Mouse (Mus musculus) left cerebral cortex, adult 8-10 months (tissue): Measurements from ENCODE around the gene Itgam. TPM values are rescaled to one million over a fixed set of nuclear protein-coding genes. Genes with fewer than 3 reads are reported as not detected.
"Not testable (repeated sequence)": the region's sequence is repeated elsewhere in the genome, so short reads cannot be mapped to it uniquely, and the experiment has no call there.

ENCODE experiments used
- DNase-seq, 2 experiments: peaks; one replicate each; pipeline ENCODE4 v3.0.0; 2022; ENCODE audit warnings: low spot score in 2 of 2
- total RNA-seq, 4 experiments: library from RNA; stranded (reverse); gene quantifications; 2 replicates each; pipeline ENCODE4 v1.2.4; 2022

Gene Itgam
- total RNA-seq = 10 to 100 TPM; 11.2 to 21.7 (median 15.7) TPM

- DNase-seq = no peak
Observed at GRCm38 (mm10) chr7:128062456-128062855, at the start of gene Itgam, which contains the start of gene Gm49368. Gene Itgam, plus strand, starts transcription at chr7:128062640. Gene Gm49368, plus strand, starts transcription at chr7:128062683.

- DNase-seq = no peak
Observed at GRCm38 (mm10) chr7:128013116-128013515, 49.3 kb upstream of the Itgam start.

- not testable (repeated sequence) for DNase-seq
Observed at GRCm38 (mm10) chr7:128016134-128016533, 46.3 kb upstream of the Itgam start.

GRCm38 (mm10) chr7:128016650-128017049 lies 45.8 kb upstream of the Itgam start:
- no peak for DNase-seq

- no peak for DNase-seq
Observed at GRCm38 (mm10) chr7:128018275-128018674, 44.2 kb upstream of the Itgam start.

- no peak for DNase-seq
Observed at GRCm38 (mm10) chr7:128019187-128019586, 43.3 kb upstream of the Itgam start.

- DNase-seq = no peak
Observed at GRCm38 (mm10) chr7:128022974-128023373, 39.5 kb upstream of the Itgam start.

- no peak for DNase-seq
Observed at GRCm38 (mm10) chr7:128023565-128023964, 38.9 kb upstream of the Itgam start.

- DNase-seq = no peak
Observed at GRCm38 (mm10) chr7:128024364-128024763, 38.1 kb upstream of the Itgam start.

GRCm38 (mm10) chr7:128024932-128025331 lies 37.5 kb upstream of the Itgam start:
- no peak for DNase-seq

- no peak for DNase-seq
Observed at GRCm38 (mm10) chr7:128025381-128025780, 37.1 kb upstream of the Itgam start.

- no peak for DNase-seq
Observed at GRCm38 (mm10) chr7:128031403-128031976, 30.9 kb upstream of the Itgam start.

GRCm38 (mm10) chr7:128032290-128032988 lies 30.0 kb upstream of the Itgam start:
- DNase-seq = no peak

GRCm38 (mm10) chr7:128032989-128033293 lies 29.5 kb upstream of the Itgam start:
- no peak for DNase-seq

GRCm38 (mm10) chr7:128033616-128034015 lies 28.8 kb upstream of the Itgam start:
- DNase-seq = no peak

GRCm38 (mm10) chr7:128042161-128042820 lies 20.1 kb upstream of the Itgam start:
- not testable (repeated sequence) for DNase-seq

- no peak for DNase-seq
Observed at GRCm38 (mm10) chr7:128044142-128044785, 18.2 kb upstream of the Itgam start.

- DNase-seq = no peak
Observed at GRCm38 (mm10) chr7:128045640-128046039, 16.8 kb upstream of the Itgam start.

GRCm38 (mm10) chr7:128048819-128049218 lies 13.6 kb upstream of the Itgam start:
- no peak for DNase-seq

GRCm38 (mm10) chr7:128049254-128049653 lies 13.2 kb upstream of the Itgam start:
- no peak for DNase-seq

GRCm38 (mm10) chr7:128050739-128051138 lies 11.7 kb upstream of the Itgam start:
- no peak for DNase-seq

- DNase-seq = no peak
Observed at GRCm38 (mm10) chr7:128053061-128053460, 9.4 kb upstream of the Itgam start.
